Mouse (Mus musculus) testis, adult 2 months (tissue): ENCODE measurements at regions not wholly inside any gene's neighbourhood (a gene's known extent, or its start where the extent isn't known, plus 50 kb on each side); places are given as distances from the start of the nearest gene placed in this dataset.

ENCODE experiments used
- CTCF ChIP-seq: fragments of 200-500 bp; IDR thresholded peaks from 2 replicates; pipeline ENCODE4 v1.5.1; 2012; ENCODE audit warnings: low read depth, mild to moderate bottlenecking, inconsistent platforms, low read length, moderate library complexity; ENCODE audit not compliant: control insufficient read depth, insufficient read depth, insufficient replicate concordance
- POLR2A ChIP-seq: fragments of 200-500 bp; IDR thresholded peaks from 2 replicates; pipeline ENCODE4 v1.6.1; 2012; ENCODE audit warnings: low read depth, mild to moderate bottlenecking, inconsistent platforms, low read length, moderate library complexity; ENCODE audit not compliant: control insufficient read depth

- no peak for TF ChIP-seq CTCF
- TF ChIP-seq POLR2A: no peak
Observed at GRCm38 (mm10) chr14:16954511-16955443, 135.8 kb upstream of the Rarb start.
